Mouse (Mus musculus): ENCODE data around the gene Cutc. TPM values are rescaled to one million over a fixed set of nuclear protein-coding genes. Genes with fewer than 3 reads are reported as not detected.

The Cutc gene
- total and polyA plus RNA-seq, 3 experiments: 10.1 to 22.7 (median 18.2) TPM

- no peak for TF ChIP-seq ZKSCAN1 (IDR thresholded peaks at IDR 0.05; ENCODE audit: borderline replicate concordance, low read depth, low read length)
These were observed at the start of gene Cutc, which contains the start of gene Cox15 (continued) for GRCm38 (mm10) chr19:43752489-43753225.

- dilution Hi-C loops (cut with MboI; ENCODE audit: extremely low pct_ligation_motif_present, extremely low pct_unique_long_range_greater_than_20kb, low sequenced_read_pairs) (no loop called here), in situ Hi-C loops (cut with MboI; ENCODE audit: low pct_ligation_motif_present, low pct_unique_long_range_greater_than_20kb, low sequenced_read_pairs) (no loop called here)
- H3K79me2 ChIP-seq (replicated peaks; ENCODE audit: control insufficient read depth, extremely low read depth, insufficient read depth, poor library complexity, severe bottlenecking): no peaks in the 10 kb centered on the region
- no peaks in the 10 kb centered on the region for H3K27me3 ChIP-seq (replicated peaks)
- TF ChIP-seq JUND (conservative IDR thresholded peaks at IDR 0.05; ENCODE audit: low read depth, low read length) (no peak), SMC3 (IDR thresholded peaks at IDR 0.05; ENCODE audit: low read depth, low read length) (no peak)
- H3K4me2 ChIP-seq (ENCODE audit: insufficient read depth, low read depth, poor library complexity, severe bottlenecking): no peak overlapping the region
- no peak for DNase-seq (ENCODE audit: extremely low read depth)
- H3K4me1 ChIP-seq (ENCODE audit: control insufficient read depth in 1 of 2, insufficient read depth in 2 of 2): peaks cover under 1 to 7% of the 10 kb centered on the region in 2 experiments; a peak in 1 of 4 replicates
- H3K36me3 ChIP-seq (replicated peaks in 1 of 2; ENCODE audit: control insufficient read depth in 1 of 2, insufficient read depth in 1 of 2, low read length in 1 of 2): peaks cover 25 to 68% of the 10 kb centered on the region in 2 experiments
- peaks cover 2% of the 10 kb centered on the region for H3K9me3 ChIP-seq (replicated peaks; ENCODE audit: low read length)
- no peak overlapping the region for H3K4me3 ChIP-seq (replicated peaks in 1 of 3; ENCODE audit: low read depth in 2 of 3, low read length in 2 of 3, poor library complexity in 1 of 3)
- no peak overlapping the region for H3K9ac ChIP-seq (ENCODE audit: insufficient read depth, low read depth)
- no peak overlapping the region for H3K27ac ChIP-seq (ENCODE audit: insufficient read depth, low read depth)
These were observed 48.6 kb upstream of the Cutc start for GRCm38 (mm10) chr19:43704211-43704610.

- H3K9me3 ChIP-seq (replicated peaks; ENCODE audit: low read length): peaks cover 2% of the 10 kb centered on the region
- TF ChIP-seq TCF12 (IDR thresholded peaks at IDR 0.05; ENCODE audit: low read depth, low read length) (no peak), MYC (IDR thresholded peaks at IDR 0.05; ENCODE audit: low read depth, low read length) (no peak), E2F4 (IDR thresholded peaks at IDR 0.05; ENCODE audit: insufficient replicate concordance, low read depth, low read length) (no peak), MXI1 (IDR thresholded peaks at IDR 0.05; ENCODE audit: low read depth, low read length) (no peak), ELF1 (IDR thresholded peaks at IDR 0.05; ENCODE audit: low read depth, low read length) (no peak)
- H3K27me3 ChIP-seq (replicated peaks): no peaks in the 10 kb centered on the region
- H3K79me2 ChIP-seq (replicated peaks; ENCODE audit: control insufficient read depth, extremely low read depth, insufficient read depth, poor library complexity, severe bottlenecking): no peaks in the 10 kb centered on the region
- H3K4me1 ChIP-seq (ENCODE audit: control insufficient read depth in 1 of 2, insufficient read depth in 2 of 2): peaks cover 5 to 13% of the 10 kb centered on the region in 2 experiments
- in situ Hi-C loops (cut with MboI; ENCODE audit: low pct_ligation_motif_present, low pct_unique_long_range_greater_than_20kb, low sequenced_read_pairs): no loop called here
- no peak overlapping the region for H3K4me3 ChIP-seq (replicated peaks in 1 of 3; ENCODE audit: low read depth in 2 of 3, low read length in 2 of 3, poor library complexity in 1 of 3)
- H3K4me2 ChIP-seq (ENCODE audit: insufficient read depth, low read depth, poor library complexity, severe bottlenecking): no peak overlapping the region
- no peak overlapping the region for H3K9ac ChIP-seq (ENCODE audit: insufficient read depth, low read depth)
- dilution Hi-C loops (cut with MboI; ENCODE audit: extremely low pct_ligation_motif_present, extremely low pct_unique_long_range_greater_than_20kb, low sequenced_read_pairs): no loop called here
- H3K27ac ChIP-seq (ENCODE audit: insufficient read depth, low read depth): no peak overlapping the region
- no peak for DNase-seq (ENCODE audit: extremely low read depth)
- H3K36me3 ChIP-seq (replicated peaks in 1 of 2; ENCODE audit: control insufficient read depth in 1 of 2, insufficient read depth in 1 of 2, low read length in 1 of 2): peaks cover 22 to 61% of the 10 kb centered on the region in 2 experiments
These were observed 47.9 kb upstream of the Cutc start for GRCm38 (mm10) chr19:43704787-43705497.

GRCm38 (mm10) chr19:43708206-43708605 is 44.6 kb upstream of the Cutc start:
- Histone ChIP-seq H3K79me2 (replicated peaks; ENCODE audit: control insufficient read depth, extremely low read depth, insufficient read depth, poor library complexity, severe bottlenecking) (no peaks in the 10 kb centered on the region), H3K27ac (ENCODE audit: insufficient read depth, low read depth) (no peak overlapping the region), H3K9me3 (replicated peaks; ENCODE audit: low read length) (no peaks in the 10 kb centered on the region), H3K4me1 (ENCODE audit: control insufficient read depth in 1 of 2, insufficient read depth in 2 of 2) (peaks cover 10 to 35% of the 10 kb centered on the region in 2 experiments), H3K36me3 (replicated peaks in 1 of 2; ENCODE audit: control insufficient read depth in 1 of 2, insufficient read depth in 1 of 2, low read length in 1 of 2) (peaks cover 16 to 48% of the 10 kb centered on the region in 2 experiments), H3K27me3 (replicated peaks) (no peaks in the 10 kb centered on the region), H3K4me2 (ENCODE audit: insufficient read depth, low read depth, poor library complexity, severe bottlenecking) (no peak overlapping the region), H3K4me3 (replicated peaks in 1 of 3; ENCODE audit: low read depth in 2 of 3, low read length in 2 of 3, poor library complexity in 1 of 3) (no peak overlapping the region), H3K9ac (ENCODE audit: insufficient read depth, low read depth) (no peak overlapping the region)
- TF ChIP-seq BHLHE40 (IDR thresholded peaks at IDR 0.05; ENCODE audit: low read depth, low read length) (no peak), TCF12 (IDR thresholded peaks at IDR 0.05; ENCODE audit: low read depth, low read length) (no peak), ZNF384 (IDR thresholded peaks at IDR 0.05; ENCODE audit: low read depth, low read length) (no peak), POLR2AphosphoS2 (IDR thresholded peaks at IDR 0.05; ENCODE audit: low read depth, low read length) (no peak), JUN (IDR thresholded peaks at IDR 0.05; ENCODE audit: insufficient read depth, low read depth, low read length) (no peak), HCFC1 (IDR thresholded peaks at IDR 0.05; ENCODE audit: low read depth, low read length) (no peak), NRF1 (IDR thresholded peaks at IDR 0.05; ENCODE audit: low read depth, low read length) (no peak), GABPA (IDR thresholded peaks at IDR 0.05; ENCODE audit: insufficient replicate concordance, low read depth, low read length) (no peak), SIN3A (IDR thresholded peaks at IDR 0.05; ENCODE audit: low read length) (no peak), MAZ (IDR thresholded peaks at IDR 0.05; ENCODE audit: low read depth, low read length) (no peak), POLR2A (IDR thresholded peaks at IDR 0.05; ENCODE audit: low read depth, low read length) (no peak), CHD1 (IDR thresholded peaks at IDR 0.05; ENCODE audit: low read depth, low read length) (no peak), E2F4 (IDR thresholded peaks at IDR 0.05; ENCODE audit: insufficient replicate concordance, low read depth, low read length) (no peak), ELF1 (IDR thresholded peaks at IDR 0.05; ENCODE audit: low read depth, low read length) (no peak), MAX (IDR thresholded peaks at IDR 0.05; ENCODE audit: low read length) (no peak)
- dilution Hi-C loops (cut with MboI; ENCODE audit: extremely low pct_ligation_motif_present, extremely low pct_unique_long_range_greater_than_20kb, low sequenced_read_pairs) (no loop called here), in situ Hi-C loops (cut with MboI; ENCODE audit: low pct_ligation_motif_present, low pct_unique_long_range_greater_than_20kb, low sequenced_read_pairs) (no loop called here)
- DNase-seq (ENCODE audit: extremely low read depth): no peak

Measured in CH12.LX (cell line).